Mouse (Mus musculus): ENCODE results near the gene Cep68. TPM values are rescaled to one million over a fixed set of nuclear protein-coding genes. Genes with fewer than 3 reads are reported as not detected.
"Not testable (repeated sequence)": the region's sequence is repeated elsewhere in the genome, so short reads cannot be mapped to it uniquely, and the experiment has no call there.

Cep68 gene
- polyA plus RNA-seq, 1 experiment from 2014 or later: 34.1 TPM

GRCm38 (mm10) chr11:20237018-20237417 lies 12.2 kb downstream of the Cep68 start:
- H3K36me3 ChIP-seq: peaks cover 98% of the 10 kb centered on the region
- H3K27me3 ChIP-seq (ENCODE audit: insufficient read depth, poor library complexity, severe bottlenecking): no peaks in the 10 kb centered on the region
- WGBS: 92% methylated on average over 7 of the region's 7 CpGs
- no peak overlapping the region for H3K4me3 ChIP-seq
- no peak for DNase-seq (ENCODE audit: low spot score)
- H3K4me1 ChIP-seq (replicated peaks): no peaks in the 10 kb centered on the region; the same call in 1 of the 2 replicates
- no peaks in the 10 kb centered on the region for H3K9me3 ChIP-seq
- H3K27ac ChIP-seq: no peak overlapping the region

GRCm38 (mm10) chr11:20234233-20234632 lies 15.0 kb downstream of the Cep68 start:
- Histone ChIP-seq H3K4me3 (no peak overlapping the region), H3K27ac (no peak overlapping the region), H3K36me3 (peaks cover 98% of the 10 kb centered on the region), H3K9me3 (no peaks in the 10 kb centered on the region), H3K27me3 (ENCODE audit: insufficient read depth, poor library complexity, severe bottlenecking) (no peaks in the 10 kb centered on the region), H3K4me1 (replicated peaks) (peaks cover 10% of the 10 kb centered on the region)
- DNase-seq (ENCODE audit: low spot score): no peak
- WGBS: 65% methylated on average over 3 of the region's 3 CpGs

DNA sequence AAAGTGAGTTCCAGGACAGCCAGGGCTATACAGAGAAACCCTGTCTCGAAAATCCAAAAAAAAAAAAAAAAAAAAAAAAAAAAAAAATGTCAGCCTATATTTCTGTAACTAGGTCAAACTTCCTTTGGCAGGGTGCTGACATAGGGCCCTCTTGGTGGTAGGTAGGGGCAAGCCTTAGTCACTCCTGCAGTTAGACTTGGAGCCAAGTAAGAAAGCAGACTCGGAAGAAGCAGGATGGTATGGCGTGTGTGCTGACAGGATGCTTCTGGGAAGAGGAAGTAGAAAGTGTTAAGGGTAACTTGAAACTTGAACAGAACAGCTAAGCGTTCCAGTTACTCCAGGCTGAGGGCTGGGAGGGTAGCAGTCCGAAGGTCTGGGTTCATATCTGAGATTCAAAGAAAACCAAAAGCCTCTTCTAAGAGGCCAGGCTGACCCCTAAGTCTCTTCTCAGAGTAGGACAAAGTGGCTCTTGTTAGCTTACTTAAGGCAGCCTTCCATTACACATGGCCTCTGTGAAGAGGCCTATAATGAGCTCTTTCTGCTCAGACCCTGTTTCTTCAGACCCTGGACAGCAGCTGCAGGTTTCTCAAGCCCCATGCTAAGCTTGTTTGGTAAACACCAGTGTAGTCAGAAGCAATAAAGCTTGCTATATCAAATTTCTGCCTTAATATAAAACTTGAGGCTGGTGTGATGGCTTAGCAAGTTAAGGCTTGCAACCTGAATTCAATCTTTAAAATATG lies 17.0 kb downstream of the Cep68 start:
- H3K9me3 ChIP-seq: no peaks in the 10 kb centered on the region
- H3K36me3 ChIP-seq: peaks cover 99% of the 10 kb centered on the region
- H3K4me3 ChIP-seq: no peak overlapping the region
- no peak for DNase-seq (ENCODE audit: low spot score)
- no peaks in the 10 kb centered on the region for H3K27me3 ChIP-seq (ENCODE audit: insufficient read depth, poor library complexity, severe bottlenecking)
- peak overlapping the region; percentile 40; the same call in 1 of the 2 replicates for H3K27ac ChIP-seq
- WGBS: 78% methylated on average over 5 of the region's 5 CpGs
- H3K4me1 ChIP-seq (replicated peaks): peaks cover 15% of the 10 kb centered on the region

DNA sequence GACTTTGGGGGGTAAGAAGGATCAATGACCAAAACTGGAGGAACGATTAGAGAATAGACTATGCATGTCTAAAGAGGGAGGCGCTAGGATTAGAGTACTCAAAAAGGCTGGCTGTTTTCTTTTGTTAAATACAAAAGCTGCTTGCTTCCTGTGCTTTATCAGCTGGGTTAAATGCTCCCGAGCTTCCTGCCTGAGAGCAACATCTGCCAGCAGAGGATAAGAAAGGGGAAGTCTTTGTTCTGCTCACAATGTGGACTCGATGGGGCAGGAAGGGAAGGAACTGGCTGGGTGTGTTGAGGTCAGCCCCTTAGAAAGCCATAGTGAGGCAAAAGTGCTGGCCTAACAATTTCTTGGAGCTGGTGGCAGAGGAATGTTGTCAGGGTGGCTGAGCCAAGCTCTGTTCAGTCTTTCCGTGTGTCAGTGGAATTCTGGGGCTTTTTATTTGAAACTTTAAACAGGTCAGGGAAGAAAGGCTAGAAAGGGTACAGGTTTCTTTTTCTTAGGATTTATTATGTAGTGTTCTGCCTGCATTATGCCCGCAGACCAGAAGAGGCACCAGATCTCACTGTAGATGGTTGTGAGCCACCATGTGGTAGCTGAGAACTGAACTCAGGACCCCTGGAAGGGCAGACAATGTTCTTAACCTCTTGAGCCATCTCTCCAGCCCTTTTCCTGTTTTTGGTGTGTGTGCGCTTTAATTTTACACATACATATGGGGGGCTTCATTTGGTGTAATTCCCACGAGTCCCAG lies 17.9 kb downstream of the Cep68 start:
- peaks cover 96% of the 10 kb centered on the region for H3K36me3 ChIP-seq
- no peaks in the 10 kb centered on the region for H3K27me3 ChIP-seq (ENCODE audit: insufficient read depth, poor library complexity, severe bottlenecking)
- WGBS: 46% methylated on average over 8 of the region's 8 CpGs
- no peak overlapping the region for H3K4me3 ChIP-seq
- H3K4me1 ChIP-seq (replicated peaks): peaks cover 15% of the 10 kb centered on the region
- peak; percentile 36 for DNase-seq (ENCODE audit: low spot score)
- no peaks in the 10 kb centered on the region for H3K9me3 ChIP-seq
- H3K27ac ChIP-seq: peak overlapping the region; percentile 75

DNA sequence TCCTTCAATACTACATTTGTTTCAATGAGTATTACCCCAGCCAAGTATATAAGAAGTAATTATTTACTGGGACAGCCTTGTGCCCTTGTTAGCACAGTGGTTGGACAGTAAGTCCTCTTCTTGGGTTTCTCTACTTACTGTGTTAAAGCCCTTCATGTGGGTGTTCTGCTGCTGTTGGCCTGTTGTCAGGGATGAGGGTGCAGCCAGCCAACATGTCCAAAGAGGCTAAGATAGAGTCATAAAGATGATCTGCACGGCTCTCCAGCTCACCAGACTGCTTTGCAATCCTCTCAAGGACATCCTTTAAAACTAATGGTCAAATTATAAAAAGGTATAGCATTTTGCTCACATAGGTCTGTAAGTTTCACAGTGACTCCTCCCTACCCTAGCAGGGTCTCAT lies 18.9 kb downstream of the Cep68 start:
- DNase-seq (ENCODE audit: low spot score): no peak
- no peaks in the 10 kb centered on the region for H3K27me3 ChIP-seq (ENCODE audit: insufficient read depth, poor library complexity, severe bottlenecking)
- H3K4me1 ChIP-seq (replicated peaks): peaks cover 15% of the 10 kb centered on the region
- no peak overlapping the region for H3K4me3 ChIP-seq
- H3K27ac ChIP-seq: no peak overlapping the region
- H3K36me3 ChIP-seq: peaks cover 96% of the 10 kb centered on the region
- 92% methylated on average over 1 of the region's 1 CpGs for WGBS
- H3K9me3 ChIP-seq: no peaks in the 10 kb centered on the region

DNA sequence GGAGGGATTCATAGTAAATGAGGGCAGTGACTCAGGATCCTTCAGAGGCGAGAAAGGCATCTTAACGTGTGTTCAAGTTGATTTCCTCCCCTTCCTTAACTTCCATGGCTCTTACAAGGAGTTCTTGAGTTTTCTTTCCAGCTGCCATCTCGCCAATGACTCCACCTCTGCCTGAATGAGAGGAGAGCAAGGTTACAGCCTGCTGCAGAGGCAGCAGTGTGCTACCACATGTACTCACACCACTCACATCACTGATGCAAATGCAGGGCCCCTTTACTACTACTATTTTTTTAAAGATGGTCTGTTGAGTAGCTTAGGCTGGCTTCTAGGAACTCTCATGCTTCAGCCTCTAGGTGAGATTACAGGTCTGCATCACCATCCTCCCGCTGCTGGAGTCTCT lies 19.9 kb downstream of the Cep68 start:
- H3K4me1 ChIP-seq (replicated peaks): peaks cover 15% of the 10 kb centered on the region
- no peaks in the 10 kb centered on the region for H3K9me3 ChIP-seq
- peaks cover 96% of the 10 kb centered on the region for H3K36me3 ChIP-seq
- H3K27me3 ChIP-seq (ENCODE audit: insufficient read depth, poor library complexity, severe bottlenecking): no peaks in the 10 kb centered on the region
- DNase-seq (ENCODE audit: low spot score): no peak
- 87% methylated on average over 4 of the region's 4 CpGs for WGBS
- H3K27ac ChIP-seq: no peak overlapping the region
- no peak overlapping the region for H3K4me3 ChIP-seq

DNA sequence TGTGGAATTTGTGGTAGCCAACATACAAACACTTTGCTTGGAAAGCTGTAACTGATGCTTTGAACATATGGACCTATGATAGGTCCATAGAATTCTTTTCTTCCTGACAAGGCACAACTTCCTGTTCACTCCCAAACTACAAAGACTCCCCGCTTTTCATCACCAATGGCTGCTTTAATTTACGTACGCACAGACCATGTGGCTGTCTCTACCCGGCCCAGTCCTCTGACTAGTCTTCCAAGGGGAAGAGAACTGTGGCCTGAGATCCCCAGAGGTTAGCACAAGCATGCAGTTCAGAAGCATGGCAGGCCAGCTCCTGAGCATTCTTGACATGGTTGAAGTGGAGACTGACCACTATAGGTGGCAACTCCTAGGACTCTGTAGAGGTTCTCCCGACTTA lies 20.6 kb downstream of the Cep68 start:
- no peak overlapping the region for H3K27ac ChIP-seq
- peaks cover 15% of the 10 kb centered on the region for H3K4me1 ChIP-seq (replicated peaks)
- no peak overlapping the region for H3K4me3 ChIP-seq
- H3K36me3 ChIP-seq: peaks cover 96% of the 10 kb centered on the region
- 84% methylated on average over 5 of the region's 5 CpGs for WGBS
- H3K9me3 ChIP-seq: no peaks in the 10 kb centered on the region
- DNase-seq (ENCODE audit: low spot score): no peak
- no peaks in the 10 kb centered on the region for H3K27me3 ChIP-seq (ENCODE audit: insufficient read depth, poor library complexity, severe bottlenecking)

DNA sequence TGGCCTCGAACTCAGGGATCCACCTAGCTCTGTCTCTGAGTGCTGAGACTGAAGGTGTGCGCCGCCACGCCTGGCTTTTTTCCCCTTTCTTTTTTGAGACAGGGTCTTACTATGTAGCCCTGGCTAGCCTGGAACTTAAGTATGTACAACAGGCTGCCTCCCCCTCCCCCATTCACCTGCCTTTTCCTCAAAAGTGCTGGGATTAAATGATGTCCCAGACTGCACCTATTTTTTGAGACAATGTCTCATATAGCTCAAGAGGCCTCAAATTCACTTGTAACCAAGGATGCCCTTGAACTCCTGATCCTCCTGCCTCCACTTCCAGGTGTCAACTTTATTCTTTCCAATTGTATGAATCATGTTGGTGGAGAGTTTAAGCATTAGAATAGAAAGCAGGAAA lies 23.3 kb downstream of the Cep68 start:
- Histone ChIP-seq H3K4me3 (no peak overlapping the region), H3K9me3 (no peaks in the 10 kb centered on the region), H3K4me1 (replicated peaks) (peaks cover 7% of the 10 kb centered on the region), H3K27me3 (ENCODE audit: insufficient read depth, poor library complexity, severe bottlenecking) (no peaks in the 10 kb centered on the region), H3K27ac (no peak overlapping the region), H3K36me3 (peaks cover 90% of the 10 kb centered on the region)
- DNase-seq (ENCODE audit: low spot score): no peak
- WGBS: 96% methylated on average over 4 of the region's 4 CpGs

GRCm38 (mm10) chr11:20224196-20224595 lies 25.0 kb downstream of the Cep68 start:
- no peak overlapping the region for H3K4me3 ChIP-seq
- 90% methylated on average over 6 of the region's 6 CpGs for WGBS
- H3K4me1 ChIP-seq (replicated peaks): peaks cover 4% of the 10 kb centered on the region; the same call in 1 of the 2 replicates
- no peaks in the 10 kb centered on the region for H3K9me3 ChIP-seq
- H3K27ac ChIP-seq: no peak overlapping the region
- peaks cover 90% of the 10 kb centered on the region for H3K36me3 ChIP-seq
- no peaks in the 10 kb centered on the region for H3K27me3 ChIP-seq (ENCODE audit: insufficient read depth, poor library complexity, severe bottlenecking)
- DNase-seq (ENCODE audit: low spot score): no peak

GRCm38 (mm10) chr11:20221671-20222070 lies 27.6 kb downstream of the Cep68 start:
- not testable (repeated sequence) for H3K4me1 ChIP-seq (replicated peaks); H3K9me3 ChIP-seq; H3K27ac ChIP-seq; DNase-seq (ENCODE audit: low spot score); H3K4me3 ChIP-seq; H3K27me3 ChIP-seq (ENCODE audit: insufficient read depth, poor library complexity, severe bottlenecking)
- 86% methylated on average over 1 of the region's 1 CpGs for whole genome bisulfite sequencing
- H3K36me3 ChIP-seq: peaks cover 92% of the 10 kb centered on the region

DNA sequence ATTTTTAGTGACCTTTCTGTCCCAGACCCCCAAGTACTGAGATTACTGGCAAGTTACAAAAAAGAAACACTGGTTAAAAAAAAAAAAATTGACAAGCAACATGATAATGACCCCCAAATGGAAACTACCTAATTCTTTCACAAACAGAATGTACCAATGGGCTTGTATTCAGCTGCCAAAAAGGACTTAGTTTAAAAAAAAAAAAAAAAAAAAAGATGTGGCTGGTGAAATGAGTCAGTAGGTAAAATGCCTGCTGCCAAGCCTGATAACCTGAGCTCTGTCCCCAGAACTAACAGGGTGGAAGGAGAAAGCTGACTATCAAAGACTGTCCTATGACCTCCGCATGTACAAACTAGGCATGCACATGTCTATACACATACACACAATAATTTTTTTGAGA lies 32.0 kb downstream of the Cep68 start:
- no peak for DNase-seq (ENCODE audit: low spot score)
- no peak overlapping the region for H3K4me3 ChIP-seq
- no peaks in the 10 kb centered on the region for H3K9me3 ChIP-seq
- H3K4me1 ChIP-seq (replicated peaks): no peaks in the 10 kb centered on the region
- H3K27ac ChIP-seq: no peak overlapping the region
- WGBS: 96% methylated on average over 1 of the region's 1 CpGs
- H3K36me3 ChIP-seq: peaks cover 70% of the 10 kb centered on the region
- no peaks in the 10 kb centered on the region for H3K27me3 ChIP-seq (ENCODE audit: insufficient read depth, poor library complexity, severe bottlenecking)

DNA sequence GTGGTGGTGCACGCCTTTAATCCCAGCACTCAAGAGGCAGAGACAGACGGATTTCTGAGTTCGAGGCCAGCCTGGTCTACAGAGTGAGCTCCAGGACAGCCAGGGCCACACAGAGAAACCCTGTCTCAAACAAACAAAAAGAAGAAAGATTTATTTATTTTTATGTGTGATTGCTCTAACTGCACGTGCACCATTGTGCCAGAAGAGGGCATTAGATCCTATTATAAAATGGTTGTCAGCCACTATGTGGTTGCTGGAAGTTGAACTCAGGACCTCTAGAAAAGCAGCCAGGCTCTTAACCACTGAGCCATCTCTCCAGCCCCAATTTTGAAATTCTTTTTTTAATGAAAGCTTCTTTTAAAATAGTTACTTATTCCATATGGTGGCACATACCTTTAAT lies 32.8 kb downstream of the Cep68 start:
- Histone ChIP-seq H3K27ac (no peak overlapping the region), H3K27me3 (ENCODE audit: insufficient read depth, poor library complexity, severe bottlenecking) (no peaks in the 10 kb centered on the region), H3K9me3 (no peaks in the 10 kb centered on the region), H3K36me3 (peaks cover 68% of the 10 kb centered on the region), H3K4me3 (no peak overlapping the region), H3K4me1 (replicated peaks) (no peaks in the 10 kb centered on the region)
- no peak for DNase-seq (ENCODE audit: low spot score)
- WGBS: 91% methylated on average over 4 of the region's 4 CpGs

DNA sequence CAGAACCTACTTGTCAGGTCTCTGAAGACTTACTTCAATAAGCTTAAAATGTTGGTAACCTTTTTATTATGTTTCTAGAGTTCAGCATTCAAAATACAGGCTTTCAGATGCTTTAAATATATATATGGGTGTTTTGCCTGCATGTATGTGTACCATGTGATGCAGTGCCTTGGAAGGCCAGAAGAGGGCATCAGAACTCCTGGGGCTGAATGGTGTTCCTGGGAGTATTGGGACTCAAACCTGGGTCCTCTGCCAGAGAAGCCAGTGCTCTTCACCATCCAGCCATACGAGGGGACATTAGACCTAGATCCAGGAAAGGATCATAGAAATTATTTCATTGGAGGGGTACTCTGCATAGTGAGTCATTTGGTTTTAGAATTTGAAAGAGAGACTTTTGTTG lies 34.5 kb downstream of the Cep68 start:
- WGBS: 98% methylated on average over 1 of the region's 1 CpGs
- Histone ChIP-seq H3K27me3 (ENCODE audit: insufficient read depth, poor library complexity, severe bottlenecking) (no peaks in the 10 kb centered on the region), H3K4me3 (no peak overlapping the region), H3K4me1 (replicated peaks) (no peaks in the 10 kb centered on the region), H3K9me3 (no peaks in the 10 kb centered on the region), H3K27ac (no peak overlapping the region), H3K36me3 (peaks cover 51% of the 10 kb centered on the region)
- DNase-seq (ENCODE audit: low spot score): no peak
